Mouse (Mus musculus) CD4-positive, CD25-positive, alpha-beta regulatory T cell (primary cell): ENCODE data around the gene Grin2a. TPM values are rescaled to one million over a fixed set of nuclear protein-coding genes. Genes with fewer than 3 reads are reported as not detected.

Experiments
- polyA plus RNA-seq: library from polyadenylated mRNA; unstranded; fragments of 100-300 nt; shearing (Covaris generic); gene quantifications from one replicate; pipeline ENCODE4 v1.2.1, GENCODE M21; 2017

Gene Grin2a
- 0.04 TPM for polyA plus RNA-seq

DNA sequence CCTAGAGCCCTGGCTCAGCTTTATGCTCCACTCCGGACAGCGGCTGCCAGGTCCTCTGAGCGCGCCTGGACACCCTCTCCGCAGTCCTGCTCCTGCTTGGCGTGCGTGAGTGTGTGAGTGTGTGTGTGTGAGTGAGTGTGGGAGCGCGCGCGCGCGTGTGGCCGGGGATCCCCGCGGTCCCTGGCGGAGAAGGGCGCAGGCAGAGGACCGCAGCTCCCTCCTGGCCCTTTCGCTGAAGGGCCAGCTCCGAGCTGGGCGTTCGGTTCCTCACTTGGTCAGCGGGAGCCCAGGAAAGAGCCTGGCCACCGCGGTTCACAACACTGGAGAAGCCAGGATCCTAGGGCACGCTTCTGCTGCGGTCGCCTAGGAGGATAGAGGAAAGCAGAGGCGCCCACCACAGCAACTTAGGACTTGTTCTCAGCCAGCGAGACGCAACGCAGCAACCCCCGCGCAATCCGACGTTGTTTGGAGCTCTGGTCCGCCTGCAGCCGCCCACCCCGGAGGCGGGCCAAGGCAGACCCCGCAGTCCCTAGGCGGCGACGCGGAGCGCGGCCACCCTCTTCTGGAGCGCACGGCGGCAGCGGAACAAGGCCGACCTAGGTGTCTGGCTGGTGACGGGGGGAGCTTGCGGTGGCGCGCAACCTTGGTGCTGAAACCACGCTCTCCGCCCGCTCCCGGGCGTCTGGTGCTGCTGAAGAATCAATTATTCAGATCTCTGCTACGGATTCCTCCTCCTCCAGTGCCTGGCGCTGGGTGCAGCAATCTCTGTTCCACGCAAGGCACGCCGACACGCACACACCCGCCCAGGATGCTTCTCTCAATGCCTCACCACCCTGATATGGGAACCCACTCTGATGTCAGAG, at the start of gene Grin2a:
Gene Grin2a, minus strand, starts transcription at position 610 of the 863 bp plus-strand sequence.

Other genes starting within 250 kb of the Grin2a start
- 2.2 TPM for gene Rpl39l, start 174.7 kb upstream of the Grin2a start, polyA plus RNA-seq
- gene Atf7ip2, start 197.2 kb upstream of the Grin2a start, polyA plus RNA-seq: not detected